Mouse (Mus musculus) G1E (cell line): ENCODE results near the gene Pbld1. TPM values are rescaled to one million over a fixed set of nuclear protein-coding genes. Genes with fewer than 3 reads are reported as not detected.
A peak's percentile ranks its signal among the peaks of the same experiment; 100 is the strongest.

Experiments used
- ATAC-seq: 2 replicates; pipeline ENCODE4 v1.8.0; 2016; ENCODE audit warnings: mild to moderate bottlenecking; ENCODE audit not compliant: insufficient number of reproducible peaks, poor library complexity, low FRiP score, severe bottlenecking; ENCODE audit errors: extremely low read depth
- DNase-seq: peaks from one replicate; pipeline ENCODE4 v3.0.0; 2012; ENCODE audit warnings: low spot score
- H3K27me3 ChIP-seq: 2 replicates; pipeline ENCODE4 v1.6.1; 2012; ENCODE audit warnings: mild to moderate bottlenecking, low read length, inconsistent platforms; ENCODE audit not compliant: insufficient read depth
- H3K36me3 ChIP-seq: replicated peaks from 2 replicates; pipeline ENCODE3; 2012; ENCODE audit warnings: mild to moderate bottlenecking, inconsistent platforms
- H3K4me1 ChIP-seq: 2 replicates; pipeline ENCODE4 v1.6.1; 2012; ENCODE audit warnings: low read depth, low read length, inconsistent platforms, mixed read lengths; ENCODE audit not compliant: insufficient read depth
- H3K4me3 ChIP-seq: 2 replicates; pipeline ENCODE4 v1.5.1; 2012; ENCODE audit warnings: low read depth, mild to moderate bottlenecking, inconsistent platforms, low read length, moderate library complexity, mixed read lengths
- H3K9me3 ChIP-seq: replicated peaks from 2 replicates; pipeline ENCODE4 v1.6.1; 2012; ENCODE audit warnings: inconsistent platforms
- CTCF ChIP-seq: IDR thresholded peaks from 2 replicates; pipeline ENCODE4 v1.5.1; 2012; ENCODE audit warnings: low read depth, low read length, inconsistent platforms, mixed read lengths
- GATA1 ChIP-seq: IDR thresholded peaks from 2 replicates; pipeline ENCODE4 v1.6.1; 2012; ENCODE audit warnings: borderline replicate concordance, low read length, inconsistent platforms, mixed read lengths
- GATA2 ChIP-seq: IDR thresholded peaks from 2 replicates; pipeline ENCODE4 v1.6.1; 2012; ENCODE audit warnings: low read depth, low read length, inconsistent platforms, borderline replicate concordance
- POLR2AphosphoS5 ChIP-seq: IDR thresholded peaks from 2 replicates; pipeline ENCODE4 v1.6.1; 2012; ENCODE audit warnings: low read depth, low read length, inconsistent platforms; ENCODE audit not compliant: insufficient replicate concordance
- TAL1 ChIP-seq: conservative IDR thresholded peaks from 2 replicates; pipeline ENCODE4 v1.6.1; 2012; ENCODE audit warnings: low read depth, low read length, inconsistent platforms, mixed read lengths
- polyA plus RNA-seq: library from polyadenylated mRNA; stranded (reverse); fragments of >175 nt; gene quantifications from 2 replicates; pipeline ENCODE4 v1.2.3, GENCODE M21; 2012
- total RNA-seq, 2 experiments: library from RNA; stranded (forward) in 1 of 2; stranded (reverse) in 1 of 2; fragments of 200-1000 nt in 1 of 2; fragments of >200 nt in 1 of 2; fragmentation: Nextera tagmentation in 1 of 2; gene quantifications; 2 replicates each; pipeline ENCODE4 v1.2.3; 2014 to 2017

Gene Pbld1
- total and polyA plus RNA-seq, 3 experiments, result 0.33 TPM; not detected in 2

DNA sequence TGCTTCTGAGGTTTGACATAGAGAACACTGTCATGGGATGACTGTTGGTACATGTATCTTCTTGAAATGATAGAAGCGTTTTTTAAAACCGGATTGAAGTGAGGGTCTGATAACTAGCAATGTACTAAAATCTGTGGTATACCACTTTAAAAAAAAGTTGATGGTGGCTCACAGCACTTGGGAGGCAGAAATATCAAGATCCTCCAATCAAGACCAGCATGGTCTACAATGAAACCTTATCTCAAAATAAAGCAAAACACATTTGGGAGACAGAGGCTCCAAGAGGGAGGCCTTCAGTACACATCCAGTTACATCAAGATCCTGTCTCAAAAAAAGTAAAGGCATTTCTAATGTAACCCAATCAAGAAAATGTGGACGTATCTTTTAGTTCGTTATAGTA, 38.3 kb upstream of the Pbld1 start:
- no peak for DNase-seq
- TF ChIP-seq CTCF (no peak), TAL1 (0 out of 2 replicates have a peak, but pooled peaks have one; percentile 7), GATA1 (no peak)
- no peak; the same call in 1 of the 2 replicates for ATAC-seq
- H3K4me3 ChIP-seq, result no peak overlapping the region; the same call in 1 of the 2 replicates
- H3K4me1 ChIP-seq, result peaks cover 11% of the 10 kb centered on the region
- H3K9me3 ChIP-seq, result no peaks in the 10 kb centered on the region
- H3K36me3 ChIP-seq, result peaks cover 16% of the 10 kb centered on the region
- H3K27me3 ChIP-seq, result no peaks in the 10 kb centered on the region

DNA sequence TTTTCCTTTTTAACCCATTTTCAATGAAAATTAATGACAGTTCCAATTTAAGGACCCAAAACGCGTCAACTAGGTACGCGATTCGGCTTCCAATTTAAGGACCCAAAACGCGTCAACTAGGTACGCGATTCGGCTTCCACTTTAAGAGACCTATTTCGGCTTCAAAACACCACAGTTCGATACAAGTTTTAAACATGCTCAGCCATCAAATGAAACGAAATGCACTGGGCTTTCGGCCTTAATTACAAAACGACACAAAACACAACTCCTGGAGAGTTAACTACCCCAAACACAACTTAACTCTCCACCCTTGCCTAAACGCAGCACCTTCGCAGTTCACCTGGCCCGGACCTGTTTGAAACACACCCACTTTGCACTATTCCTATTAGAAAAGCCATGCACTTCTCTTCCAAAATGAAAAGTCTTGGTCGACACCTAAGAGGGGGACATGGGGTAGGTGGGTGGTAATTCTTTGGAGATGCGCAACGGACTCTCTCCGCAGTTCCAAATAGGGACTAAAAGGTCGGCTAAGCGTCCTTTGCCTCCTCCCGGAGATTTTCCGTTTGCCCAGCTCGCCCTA, 37.3 kb upstream of the Pbld1 start:
- DNase-seq, result no peak
- H3K27me3 ChIP-seq, result no peaks in the 10 kb centered on the region
- H3K36me3 ChIP-seq, result peaks cover 9% of the 10 kb centered on the region
- no peak for TF ChIP-seq GATA1
- no peak for TF ChIP-seq POLR2AphosphoS5
- TF ChIP-seq GATA2, result no peak
- no peak for TF ChIP-seq CTCF
- H3K4me3 ChIP-seq, result peak overlapping the region; percentile 77
- H3K4me1 ChIP-seq, result peaks cover 11% of the 10 kb centered on the region
- H3K9me3 ChIP-seq, result no peaks in the 10 kb centered on the region
- no peak for ATAC-seq

- H3K27me3 ChIP-seq, result no peaks in the 10 kb centered on the region
- H3K4me1 ChIP-seq, result peaks cover 11% of the 10 kb centered on the region
- H3K9me3 ChIP-seq, result no peaks in the 10 kb centered on the region
- H3K4me3 ChIP-seq, result peak overlapping the region; percentile 77
- no peak for TF ChIP-seq POLR2AphosphoS5
- no peak for TF ChIP-seq CTCF
- TF ChIP-seq TAL1, result no peak
- no peak for TF ChIP-seq GATA2
- TF ChIP-seq GATA1, result no peak
- DNase-seq, result peak; percentile 23
- peaks cover 5% of the 10 kb centered on the region for H3K36me3 ChIP-seq
- no peak for ATAC-seq
Observed at GRCm38 (mm10) chr10:63023121-63023748, 36.7 kb upstream of the Pbld1 start.

DNA sequence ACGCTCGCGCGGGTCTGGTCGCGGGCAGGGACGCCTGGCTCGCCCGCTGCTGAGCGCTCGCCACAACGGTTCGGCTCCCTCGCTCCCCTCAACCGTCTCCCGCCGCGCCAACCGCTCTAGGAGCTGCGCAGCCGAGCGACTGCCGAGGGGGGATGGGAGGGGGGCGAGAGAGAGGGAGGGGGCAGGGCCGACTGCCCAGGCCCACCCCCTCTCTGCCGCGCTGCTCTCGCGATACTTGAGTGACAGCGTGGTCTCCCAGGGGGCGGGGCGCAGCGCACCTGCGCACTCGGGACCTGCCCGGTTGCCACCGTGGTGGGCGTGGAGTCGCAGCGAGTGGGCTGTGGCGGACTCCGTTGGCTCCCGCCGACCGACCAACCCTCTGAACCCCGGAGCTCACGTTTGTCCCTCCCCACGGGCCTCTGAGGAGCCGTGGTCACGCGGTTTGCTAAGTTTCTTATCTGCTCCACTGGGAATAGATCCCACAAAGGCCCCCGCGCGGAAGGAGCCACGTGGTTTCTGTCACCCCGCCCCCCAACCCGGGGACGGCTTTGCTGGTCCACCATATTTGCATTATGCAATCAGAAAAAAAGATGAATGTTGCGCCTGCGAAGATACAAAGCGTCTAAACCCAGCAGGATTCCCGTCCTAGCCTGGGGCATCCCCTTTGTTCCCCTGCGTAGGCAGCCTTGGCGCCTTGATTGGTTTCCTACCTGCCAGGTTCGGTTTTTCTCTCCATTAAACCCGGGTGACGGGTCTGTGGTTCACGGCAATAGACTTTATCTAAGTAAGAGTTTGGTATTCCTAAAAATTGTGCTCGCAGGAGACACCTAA, 36.0 kb upstream of the Pbld1 start, which contains the start of the genes Hnrnph3 and Pbld2:
Hnrnph3 (minus strand) TSS at position 469 of the 831 bp plus-strand sequence.
Pbld2 (plus strand) TSS at position 567 of the 831 bp plus-strand sequence.
- ATAC-seq, result peak; percentile 58

DNA sequence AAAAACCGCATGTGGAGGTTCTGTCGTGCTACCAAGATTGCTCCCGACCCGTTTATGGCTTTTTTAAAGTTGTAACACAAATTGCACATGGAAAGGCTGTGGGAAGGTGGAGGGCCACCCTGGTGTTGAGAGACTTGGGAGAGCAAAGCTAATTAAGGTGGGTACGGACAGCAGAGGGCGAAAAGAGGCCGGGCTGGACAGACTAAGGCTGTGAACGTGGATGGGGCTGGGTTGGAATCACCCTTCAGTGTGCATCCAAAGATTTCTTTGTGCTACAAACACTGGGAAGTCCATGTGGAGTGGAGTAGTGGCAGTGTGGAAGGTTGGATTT, 35.4 kb upstream of the Pbld1 start:
- TF ChIP-seq GATA1 (no peak), POLR2AphosphoS5 (no peak), GATA2 (no peak), TAL1 (no peak), CTCF (no peak)
- peak overlapping the region; percentile 77 for H3K4me3 ChIP-seq
- DNase-seq (peak; percentile 2), ATAC-seq (peak; percentile 52; the same call in 1 of the 2 replicates)
- no peaks in the 10 kb centered on the region for H3K36me3 ChIP-seq
- no peaks in the 10 kb centered on the region for H3K9me3 ChIP-seq
- no peaks in the 10 kb centered on the region; the same call in 1 of the 2 replicates for H3K27me3 ChIP-seq
- peaks cover 9% of the 10 kb centered on the region for H3K4me1 ChIP-seq

More for the DNA sequence above, 36.0 kb upstream of the Pbld1 start, which contains the start of the genes Hnrnph3 and Pbld2:
- H3K4me3 ChIP-seq, result peak within 1 kb of the TSS; percentile 77
- H3K4me1 ChIP-seq, result peaks cover 11% of the 10 kb centered on the region
- TF ChIP-seq GATA2, result no peak
- TF ChIP-seq POLR2AphosphoS5, result no peak
- TF ChIP-seq TAL1, result no peak
- TF ChIP-seq GATA1, result no peak
- no peak for TF ChIP-seq CTCF
- DNase-seq, result peak; percentile 64
- H3K36me3 ChIP-seq, result peaks cover 3% of the 10 kb centered on the region
- H3K27me3 ChIP-seq, result no peaks in the 10 kb centered on the region; the same call in 1 of the 2 replicates
- no peaks in the 10 kb centered on the region for H3K9me3 ChIP-seq

- Histone ChIP-seq H3K9me3 (no peaks in the 10 kb centered on the region), H3K4me3 (no peak overlapping the region; the same call in 1 of the 2 replicates), H3K4me1 (peaks cover 9% of the 10 kb centered on the region), H3K36me3 (no peaks in the 10 kb centered on the region), H3K27me3 (no peaks in the 10 kb centered on the region; the same call in 1 of the 2 replicates)
- ATAC-seq (no peak), DNase-seq (no peak)
- TF ChIP-seq CTCF (no peak), GATA2 (no peak), TAL1 (no peak), GATA1 (no peak), POLR2AphosphoS5 (no peak)
Observed at GRCm38 (mm10) chr10:63025016-63025415, 34.9 kb upstream of the Pbld1 start.
